Mouse (Mus musculus): Measurements from ENCODE around the gene Vangl1.
A peak's percentile ranks its signal among the peaks of the same experiment; 100 is the strongest.

Gene Vangl1

GRCm38 (mm10) chr3:102203781-102204721 is at the start of gene Vangl1:
Vangl1 (minus strand) TSS chr3:102204693.
- DNase-seq (ENCODE audit: low spot score) = peak; percentile 78

DNA sequence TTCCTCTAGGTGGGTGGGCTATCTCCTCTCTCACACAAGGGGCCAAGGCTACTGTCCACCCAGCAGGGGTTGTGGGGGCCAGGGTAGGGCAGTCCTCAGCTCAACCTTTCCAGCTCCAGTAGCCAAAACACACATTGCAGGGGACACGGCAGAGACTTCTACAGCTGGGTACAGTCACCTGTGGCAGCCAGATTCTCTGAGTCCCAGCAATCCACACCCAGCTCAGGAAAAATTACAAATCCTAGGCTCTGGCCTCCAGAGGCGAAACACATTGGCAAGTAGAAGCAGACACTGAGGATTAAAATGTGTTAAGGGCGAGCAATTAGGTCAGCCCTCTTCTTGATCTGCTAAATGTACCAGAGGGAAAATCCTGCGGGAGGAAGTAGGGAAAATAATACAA is 49.1 kb upstream of the Vangl1 start:
- DNase-seq (ENCODE audit: low spot score) = no peak

DNA sequence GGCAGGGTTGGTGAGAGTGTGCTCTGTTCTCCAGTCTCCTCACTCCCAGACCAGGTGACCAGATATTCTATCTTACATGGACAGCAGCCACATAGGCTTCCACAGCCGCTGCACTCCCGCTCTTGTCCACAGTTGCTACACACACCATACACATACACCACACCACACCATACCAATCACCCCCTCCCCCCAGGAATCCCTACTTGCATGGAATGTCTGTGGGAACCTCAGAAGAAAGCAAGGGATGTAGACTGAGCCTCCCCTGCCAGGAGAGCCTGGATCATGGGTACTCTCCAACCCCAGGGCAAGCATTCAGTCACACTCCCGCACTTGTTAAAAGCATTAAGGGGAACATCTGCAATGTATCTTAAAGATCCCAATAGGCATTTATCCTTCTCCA is 48.4 kb upstream of the Vangl1 start:
- DNase-seq (ENCODE audit: low spot score) = no peak

GRCm38 (mm10) chr3:102250873-102251272 is 46.4 kb upstream of the Vangl1 start:
- no peak for DNase-seq (ENCODE audit: low spot score)

- peak; percentile 78 for DNase-seq (ENCODE audit: low spot score)
Observed at GRCm38 (mm10) chr3:102249401-102249991, 45.0 kb upstream of the Vangl1 start.

DNA sequence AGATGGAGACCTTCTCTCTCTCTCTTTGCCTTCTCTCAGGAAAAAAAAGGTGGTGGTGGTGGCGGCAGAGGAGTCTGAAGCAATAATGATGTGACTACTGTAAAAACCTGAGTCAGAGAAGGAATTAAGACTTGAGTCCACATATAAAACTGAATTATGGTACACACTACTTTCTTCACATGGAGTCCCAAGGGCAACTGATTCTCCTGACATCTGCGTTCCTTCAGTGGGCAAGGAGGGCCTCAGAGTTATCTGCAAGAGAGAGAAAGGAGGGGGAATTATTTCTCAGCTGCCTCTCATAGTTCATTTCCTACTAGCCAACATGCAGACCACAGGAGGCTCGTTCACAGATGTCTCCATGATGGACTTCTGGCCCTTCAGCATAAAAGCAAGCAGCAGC is 40.1 kb upstream of the Vangl1 start:
- DNase-seq (ENCODE audit: low spot score) = no peak

- peak; percentile 55 for DNase-seq (ENCODE audit: low spot score)
Observed at GRCm38 (mm10) chr3:102242854-102243253, 38.4 kb upstream of the Vangl1 start.

GRCm38 (mm10) chr3:102231418-102232134 is 27.1 kb upstream of the Vangl1 start:
- no peak for DNase-seq (ENCODE audit: low spot score)

GRCm38 (mm10) chr3:102222756-102223155 is 18.3 kb upstream of the Vangl1 start:
- DNase-seq (ENCODE audit: low spot score) = no peak

GRCm38 (mm10) chr3:102218301-102218700 is 13.8 kb upstream of the Vangl1 start:
- DNase-seq (ENCODE audit: low spot score) = no peak

DNA sequence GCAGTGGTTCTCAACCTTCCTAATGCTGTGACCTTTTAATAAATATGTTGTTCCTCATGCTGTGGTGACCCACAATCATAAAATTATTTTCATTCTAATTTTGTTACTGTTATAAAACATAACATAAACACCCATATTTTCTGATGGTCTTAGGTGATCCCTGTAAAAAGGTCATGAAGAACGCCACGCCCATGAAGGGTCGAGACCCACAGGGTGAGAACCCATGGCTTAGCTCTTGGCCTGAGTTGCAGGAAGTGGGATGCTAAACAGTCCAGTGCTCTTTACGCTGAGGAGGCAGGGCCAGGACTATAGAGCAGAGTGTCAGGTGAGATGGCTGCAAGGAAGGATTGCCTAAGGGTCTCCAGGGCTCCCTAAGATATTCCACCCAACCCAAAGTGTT is 10.2 kb upstream of the Vangl1 start:
- DNase-seq (ENCODE audit: low spot score) = no peak

GRCm38 (mm10) chr3:102214299-102214698 is 9.8 kb upstream of the Vangl1 start:
- DNase-seq (ENCODE audit: low spot score) = no peak

DNA sequence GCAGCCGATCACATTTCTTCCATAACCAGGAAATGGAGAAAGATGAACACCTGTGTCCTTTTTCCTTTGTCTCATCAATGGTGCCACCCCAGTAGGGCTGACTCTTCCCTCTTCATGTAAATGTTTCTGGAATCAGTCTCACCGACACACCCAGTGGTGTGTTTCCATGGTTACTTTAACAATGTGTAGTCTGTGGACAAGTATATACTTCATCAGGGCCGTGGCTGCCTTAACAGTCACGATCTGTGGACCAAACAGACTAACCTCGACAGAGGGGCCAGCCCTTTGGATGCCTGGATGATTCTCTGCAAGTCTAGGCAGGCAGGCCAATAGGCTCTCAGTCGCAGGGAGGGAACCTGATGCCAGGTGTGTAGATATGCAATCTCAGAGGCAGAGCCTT is 8.4 kb upstream of the Vangl1 start:
- no peak for DNase-seq (ENCODE audit: low spot score)

DNA sequence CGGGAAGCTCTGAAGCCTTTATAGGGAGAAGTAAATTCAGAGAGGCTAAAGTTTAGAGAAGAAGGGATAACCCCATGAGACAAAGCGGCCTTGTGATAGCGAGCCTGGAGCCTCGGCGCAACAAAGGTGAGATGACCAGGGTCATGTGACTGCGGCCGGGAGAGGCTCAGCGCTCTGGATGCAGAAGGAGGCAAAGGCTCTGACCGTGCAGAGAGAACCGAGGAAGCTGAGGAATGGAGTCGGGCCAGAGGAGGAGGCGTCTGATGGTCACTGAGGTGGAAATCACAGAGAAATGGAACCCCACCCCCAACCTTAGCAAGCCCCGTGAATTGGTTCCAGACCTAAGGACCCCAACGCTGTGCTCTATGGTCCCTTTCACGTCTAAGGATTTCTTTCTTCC is 7.8 kb upstream of the Vangl1 start:
- DNase-seq (ENCODE audit: low spot score) = no peak

- no peak for DNase-seq (ENCODE audit: low spot score)
Observed at GRCm38 (mm10) chr3:102211340-102211739, 6.8 kb upstream of the Vangl1 start.

DNA sequence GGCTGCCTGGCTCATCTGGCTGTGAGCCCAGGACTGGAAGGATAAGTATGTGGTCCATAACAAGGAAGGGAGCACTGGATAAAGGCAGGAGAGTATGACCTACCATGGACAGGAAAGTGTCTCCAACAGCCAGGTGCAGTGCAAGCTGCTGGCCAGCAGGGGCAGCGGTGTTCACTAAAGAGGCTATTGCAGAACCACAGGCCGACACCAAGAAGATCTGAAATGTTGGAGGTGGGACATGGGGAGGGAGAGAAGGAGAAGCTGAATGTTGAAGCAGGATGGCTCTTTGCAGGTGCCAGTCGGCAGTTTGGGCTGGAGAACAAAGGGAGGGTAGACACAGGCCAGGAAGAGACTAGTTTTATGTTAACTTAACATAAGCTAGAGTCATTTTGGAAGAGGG is 6.3 kb upstream of the Vangl1 start:
- peak; percentile 63 for DNase-seq (ENCODE audit: low spot score)

GRCm38 (mm10) chr3:102208861-102209260 is 4.4 kb upstream of the Vangl1 start:
- DNase-seq (ENCODE audit: low spot score) = no peak

GRCm38 (mm10) chr3:102205458-102205830 is 951 bp upstream of the Vangl1 start:
- peak; percentile 52 for DNase-seq (ENCODE audit: low spot score)

DNA sequence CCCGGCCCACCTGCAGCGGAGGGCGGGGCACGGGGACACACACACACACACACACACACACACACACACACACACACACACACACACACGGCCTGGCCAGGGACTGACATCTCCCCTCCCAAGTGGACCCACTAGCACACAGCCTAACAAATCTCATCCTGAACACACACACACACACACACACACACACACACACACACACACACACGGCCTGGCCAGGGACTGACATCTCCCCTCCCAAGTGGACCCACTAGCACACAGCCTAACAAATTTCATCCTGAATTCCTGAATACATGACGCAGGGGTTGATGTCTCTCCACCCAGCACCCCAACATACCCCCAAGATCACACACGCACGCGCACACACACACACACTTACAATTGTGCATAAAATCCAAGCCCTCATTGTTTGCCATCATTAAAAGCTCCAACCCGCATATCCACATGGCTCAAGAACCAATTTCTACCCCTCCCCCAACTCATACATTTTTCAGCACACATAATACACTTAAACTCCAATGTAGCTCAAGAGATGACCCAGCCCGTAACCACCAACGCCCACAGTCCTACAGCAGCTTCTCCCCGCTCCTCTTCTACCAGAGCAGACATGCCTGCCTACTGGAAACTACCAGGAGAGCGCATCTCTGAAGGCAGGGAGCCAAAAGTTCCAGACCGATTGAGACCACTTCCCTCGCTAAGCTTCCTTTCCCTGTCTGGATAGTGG is 403 bp upstream of the Vangl1 start:
- peak; percentile 24 for DNase-seq (ENCODE audit: low spot score)

DNA sequence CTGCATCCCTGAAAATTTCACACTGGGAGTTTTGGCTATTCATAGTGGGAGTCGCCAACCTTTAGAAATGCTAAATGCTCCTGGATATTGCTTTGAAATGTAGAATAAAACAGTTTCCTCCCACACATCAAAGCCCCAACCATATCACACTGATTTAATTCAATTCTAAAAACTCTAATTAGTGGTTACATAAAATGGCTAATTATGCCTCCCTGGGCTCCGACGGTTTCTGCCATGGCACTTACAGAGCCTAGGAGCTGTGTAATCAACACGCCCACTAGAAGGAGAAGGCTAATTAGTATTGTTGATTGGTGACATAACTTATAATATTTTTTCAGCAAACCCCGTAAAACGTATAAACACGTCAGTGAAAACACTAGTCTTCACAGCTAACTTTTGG is 1.4 kb downstream of the Vangl1 start:
- DNase-seq (ENCODE audit: low spot score) = peak; percentile 17

- peak; percentile 49 for DNase-seq (ENCODE audit: low spot score)
Observed at GRCm38 (mm10) chr3:102199991-102200390, 4.5 kb downstream of the Vangl1 start.

DNA sequence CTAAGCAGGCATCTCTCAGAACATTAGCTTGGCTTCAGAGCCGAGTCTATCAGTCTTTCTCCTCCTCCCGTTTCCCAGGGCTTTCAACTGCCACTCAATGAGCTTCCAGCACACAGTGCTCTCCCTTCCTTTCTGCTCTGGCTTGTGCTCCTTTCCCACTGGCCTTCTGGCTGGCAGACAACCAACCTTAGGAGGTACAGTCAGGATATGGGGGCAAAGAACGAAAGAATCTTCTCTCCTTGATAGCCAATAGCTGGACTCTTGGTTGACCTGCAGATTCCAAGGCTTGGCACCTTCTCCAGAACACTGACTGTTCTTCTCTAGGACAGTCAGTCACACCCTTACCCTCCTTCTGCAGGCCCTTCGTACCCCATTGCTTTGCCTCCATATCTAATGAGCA is 5.3 kb downstream of the Vangl1 start:
- no peak for DNase-seq (ENCODE audit: low spot score)
